Mouse (Mus musculus): ENCODE data around the gene Ntn1.

GRCm38 (mm10) chr11:68341111-68342002, 59.3 kb downstream of the Ntn1 start:
- TF ChIP-seq POLR2A (IDR thresholded peaks at IDR 0.05; ENCODE audit: low read depth, low read length) = no peak
- TF ChIP-seq CTCF (IDR thresholded peaks at IDR 0.05; ENCODE audit: borderline replicate concordance, insufficient read depth, low read length) = no peak

Data from embryonic fibroblast, embryonic 13.5 days (primary cell).